Mouse (Mus musculus) heart, embryonic 16.5 days (tissue): ENCODE results near the gene Ercc8. TPM values are rescaled to one million over a fixed set of nuclear protein-coding genes. Genes with fewer than 3 reads are reported as not detected.

Experiments
- ATAC-seq: fragments of 200-750 bp; cut with Nextera tagmentation; replicated peaks from 2 replicates; pipeline ENCODE4 v1.8.0; 2017; ENCODE audit warnings: moderate number of reproducible peaks; ENCODE audit not compliant: insufficient read depth, low FRiP score; ENCODE audit errors: extremely low read depth
- H3K27ac ChIP-seq: fragments of 300-500 bp; sonication (generic); 2 replicates; pipeline ENCODE4 v1.5.1; 2014; ENCODE audit warnings: mild to moderate bottlenecking, low read length, control low read depth, moderate library complexity
- H3K27me3 ChIP-seq: fragments of 300-500 bp; sonication (generic); 2 replicates; pipeline ENCODE4 v1.6.1; 2014; ENCODE audit warnings: low read length, mixed read lengths; ENCODE audit not compliant: control insufficient read depth, insufficient read depth
- H3K36me3 ChIP-seq: fragments of 300-500 bp; sonication (generic); 2 replicates; pipeline ENCODE4 v1.6.1; 2014; ENCODE audit not compliant: control insufficient read depth, insufficient read depth
- H3K4me1 ChIP-seq: fragments of 300-500 bp; sonication (generic); 2 replicates; pipeline ENCODE4 v1.6.1; 2014; ENCODE audit warnings: low read length, mixed read lengths; ENCODE audit not compliant: control insufficient read depth, insufficient read depth
- H3K4me2 ChIP-seq: fragments of 300-500 bp; sonication (generic); 2 replicates; pipeline ENCODE4 v1.6.1; 2014; ENCODE audit warnings: low read depth, mild to moderate bottlenecking, control low read depth, low read length
- H3K4me3 ChIP-seq: fragments of 300-500 bp; sonication (generic); 2 replicates; pipeline ENCODE4 v1.5.1; 2014; ENCODE audit warnings: mild to moderate bottlenecking, control low read depth, low read length
- H3K9ac ChIP-seq: fragments of 300-500 bp; sonication (generic); 2 replicates; pipeline ENCODE4 v1.6.1; 2014; ENCODE audit warnings: low read length, control low read depth
- H3K9me3 ChIP-seq: fragments of 300-500 bp; sonication (generic); replicated peaks from 2 replicates; pipeline ENCODE4 v1.6.1; 2016; ENCODE audit warnings: low read length; ENCODE audit not compliant: control insufficient read depth
- WGBS: fragments of 180-500 bp; shearing (Covaris S2); extraction: QIAGEN DNeasy Blood & Tissue Kit; methylation state at CpG from one replicate; pipeline ENCODE4 v1.1.7; 2014; 5-methylcytosine and 5-hydroxymethylcytosine counted together
- polyA plus RNA-seq: library from polyadenylated mRNA; unstranded; fragments of >200 nt; fragmentation: Nextera tagmentation; extraction: Ambion mirVana; gene quantifications from 2 replicates; pipeline ENCODE4 v1.2.1, GENCODE M21; 2015

Gene Ercc8
- polyA plus RNA-seq, 1 experiment from 2014 or later, result 11.6 TPM

DNA sequence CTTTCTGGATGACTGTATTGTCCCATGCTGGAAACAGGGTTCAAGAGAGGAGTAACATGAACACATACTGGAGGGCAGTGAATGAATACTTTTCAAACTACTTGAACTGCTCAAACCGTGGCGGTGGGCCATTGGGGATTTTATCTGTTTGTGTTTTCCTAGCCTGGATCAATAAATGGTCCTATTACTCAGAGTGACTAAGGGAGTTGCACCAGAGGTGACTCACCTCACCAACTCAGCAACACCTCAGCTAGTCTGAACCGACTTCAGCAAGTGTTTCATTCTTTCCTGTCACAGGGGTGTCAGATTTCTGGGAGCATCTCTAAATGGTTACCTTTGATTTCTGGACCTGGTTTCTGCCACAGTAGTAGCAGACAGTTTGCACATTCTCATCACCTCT, 70.7 kb downstream of the Ercc8 start:
- no peak for ATAC-seq
- Histone ChIP-seq H3K4me3 (no peak overlapping the region), H3K9me3 (no peaks in the 10 kb centered on the region), H3K4me1 (no peaks in the 10 kb centered on the region), H3K27ac (no peak overlapping the region), H3K36me3 (no peaks in the 10 kb centered on the region), H3K27me3 (no peaks in the 10 kb centered on the region), H3K4me2 (no peak overlapping the region), H3K9ac (no peak overlapping the region)
- 61% methylated on average over 3 of the region's 3 CpGs for WGBS

DNA sequence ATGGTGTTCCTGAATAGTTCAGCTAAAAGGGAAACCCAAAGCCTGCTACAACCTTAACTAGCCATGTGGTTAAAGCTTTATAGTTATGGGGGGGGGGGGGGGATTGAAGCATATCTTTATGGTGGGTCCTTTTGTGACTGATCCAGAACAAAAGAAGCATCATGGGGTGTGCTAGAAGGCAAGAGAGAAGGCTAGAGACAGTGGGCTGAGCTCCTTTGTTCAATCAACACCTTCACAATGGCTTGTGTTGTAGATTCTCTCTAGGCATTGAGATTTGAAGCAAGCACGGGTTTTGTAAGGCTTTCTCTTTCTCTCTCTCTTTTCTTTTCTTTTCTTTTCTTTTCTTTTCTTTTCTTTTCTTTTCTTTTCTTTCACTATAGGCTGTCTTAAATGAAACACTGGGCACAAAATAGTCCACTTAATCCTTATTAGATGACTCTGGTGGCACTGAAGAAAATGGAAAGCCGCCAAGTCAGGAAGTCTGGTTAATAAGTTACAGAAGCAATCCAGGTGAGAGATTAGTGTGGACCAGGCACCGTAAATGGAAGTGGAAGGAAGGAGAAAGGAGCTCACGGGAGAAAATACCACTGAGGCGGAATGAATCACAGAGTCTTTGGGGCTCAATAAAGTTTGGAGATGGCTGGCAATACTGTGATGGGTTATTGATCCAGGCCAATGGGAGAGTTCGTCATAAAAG, 71.3 kb downstream of the Ercc8 start:
- Histone ChIP-seq H3K4me1 (no peaks in the 10 kb centered on the region), H3K9ac (no peak overlapping the region), H3K4me3 (no peak overlapping the region), H3K27ac (no peak overlapping the region), H3K27me3 (no peaks in the 10 kb centered on the region), H3K9me3 (no peaks in the 10 kb centered on the region), H3K36me3 (no peaks in the 10 kb centered on the region), H3K4me2 (no peak overlapping the region)
- 80% methylated on average over 6 of the region's 6 CpGs for WGBS
- ATAC-seq, result no peak

DNA sequence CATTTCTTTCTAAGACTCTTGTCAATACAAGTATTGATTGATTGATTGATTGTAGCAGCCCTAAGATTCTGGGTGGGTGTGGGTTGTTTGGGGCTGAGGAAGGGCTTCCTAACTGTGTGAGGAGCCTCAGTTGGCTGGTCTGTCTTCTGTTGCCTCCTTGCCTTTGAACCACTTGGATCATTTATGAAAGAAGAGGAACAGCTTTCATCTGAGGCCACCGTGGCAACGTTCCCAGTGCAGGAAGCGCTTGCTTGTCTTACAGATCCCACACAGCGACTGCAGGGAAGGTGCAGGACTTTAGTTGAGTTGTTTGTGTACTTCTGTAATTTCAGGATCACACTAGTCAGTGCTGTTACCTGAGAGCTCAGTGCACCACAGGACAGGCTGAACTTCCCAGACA, 81.5 kb downstream of the Ercc8 start:
- no peaks in the 10 kb centered on the region for H3K27me3 ChIP-seq
- no peak overlapping the region for H3K27ac ChIP-seq
- no peak for ATAC-seq

DNA sequence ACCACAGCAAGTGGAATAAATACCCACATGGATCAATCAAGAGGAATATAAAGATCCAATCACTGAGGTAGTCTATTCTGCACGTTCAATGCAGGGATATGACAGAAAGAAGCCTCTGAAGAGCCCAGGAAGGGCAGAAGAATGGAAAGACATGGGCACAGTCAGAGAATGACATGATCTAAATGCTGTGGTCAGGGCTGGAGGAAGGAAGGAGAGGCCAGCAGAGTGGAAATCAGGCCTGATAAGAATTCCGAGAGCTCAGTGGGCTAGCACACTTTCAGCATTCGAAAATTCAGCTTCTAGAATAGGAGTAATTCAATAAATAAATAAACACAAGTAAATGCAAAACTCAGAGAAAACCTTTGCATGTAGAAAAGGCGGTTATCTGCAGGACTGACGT, 83.2 kb downstream of the Ercc8 start:
- Histone ChIP-seq H3K4me3 (no peak overlapping the region), H3K4me2 (no peak overlapping the region), H3K36me3 (no peaks in the 10 kb centered on the region), H3K4me1 (peaks cover 4% of the 10 kb centered on the region; the same call in 1 of the 2 replicates), H3K9ac (no peak overlapping the region), H3K27me3 (no peaks in the 10 kb centered on the region), H3K9me3 (no peaks in the 10 kb centered on the region), H3K27ac (no peak overlapping the region)
- ATAC-seq, result no peak
- WGBS, result 64% methylated on average over 5 of the region's 5 CpGs

More for the DNA sequence above, 81.5 kb downstream of the Ercc8 start:
- Histone ChIP-seq H3K36me3 (no peaks in the 10 kb centered on the region), H3K4me1 (peaks cover 4% of the 10 kb centered on the region; the same call in 1 of the 2 replicates), H3K4me3 (no peak overlapping the region), H3K9me3 (no peaks in the 10 kb centered on the region), H3K4me2 (no peak overlapping the region), H3K9ac (no peak overlapping the region)
- 45% methylated on average over 4 of the region's 4 CpGs for WGBS

Other genes with a start within 250 kb of the Ercc8 start
- gene Smim15, start 114.3 kb upstream of the Ercc8 start, polyA plus RNA-seq, result 30.4 and 31.7 TPM in 2 replicates
- 51.3 and 58.2 TPM in 2 replicates for gene Ndufaf2, start 108 bp upstream of the Ercc8 start, polyA plus RNA-seq
- gene Elovl7, start 55.7 kb downstream of the Ercc8 start, polyA plus RNA-seq, result 3.3 and 4.2 TPM in 2 replicates
- gene Depdc1b, start 157.6 kb downstream of the Ercc8 start, polyA plus RNA-seq, result 5.1 and 6.4 TPM in 2 replicates